Mouse (Mus musculus) heart, embryonic 13.5 days (tissue): ENCODE measurements around the gene Runx3. TPM values are rescaled to one million over a fixed set of nuclear protein-coding genes. Genes with fewer than 3 reads are reported as not detected.

Experiments
- ATAC-seq: fragments of 200-750 bp; cut with Nextera tagmentation; 2 replicates; pipeline ENCODE4 v1.8.0; 2017; ENCODE audit warnings: moderate TSS enrichment; ENCODE audit not compliant: insufficient number of reproducible peaks, low FRiP score, low TSS enrichment; ENCODE audit errors: extremely low read depth
- H3K27ac ChIP-seq: fragments of 300-500 bp; sonication (generic); replicated peaks from 2 replicates; pipeline ENCODE4 v1.5.1; 2015; ENCODE audit warnings: moderate library complexity, mild to moderate bottlenecking, inconsistent platforms
- H3K27me3 ChIP-seq: fragments of 300-500 bp; sonication (generic); replicated peaks from 2 replicates; pipeline ENCODE4 v1.6.1; 2015; ENCODE audit warnings: mild to moderate bottlenecking, inconsistent platforms
- H3K36me3 ChIP-seq: fragments of 300-500 bp; sonication (generic); 2 replicates; pipeline ENCODE4 v1.6.1; 2015; ENCODE audit warnings: mild to moderate bottlenecking, inconsistent platforms
- H3K4me1 ChIP-seq: fragments of 300-500 bp; sonication (generic); 2 replicates; pipeline ENCODE4 v1.6.1; 2015; ENCODE audit warnings: inconsistent platforms
- H3K4me2 ChIP-seq: fragments of 300-500 bp; sonication (generic); 2 replicates; pipeline ENCODE4 v1.6.1; 2015; ENCODE audit warnings: inconsistent platforms, mild to moderate bottlenecking, moderate library complexity
- H3K4me3 ChIP-seq: fragments of 300-500 bp; sonication (generic); 2 replicates; pipeline ENCODE4 v1.5.1; 2015; ENCODE audit warnings: moderate library complexity, mild to moderate bottlenecking, inconsistent platforms
- H3K9ac ChIP-seq: fragments of 300-500 bp; sonication (generic); 2 replicates; pipeline ENCODE4 v1.6.1; 2015; ENCODE audit warnings: inconsistent platforms, mild to moderate bottlenecking, moderate library complexity
- H3K9me3 ChIP-seq: fragments of 300-500 bp; sonication (generic); 2 replicates; pipeline ENCODE4 v1.6.1; 2016; ENCODE audit warnings: inconsistent platforms
- WGBS: fragments of 180-500 bp; shearing (Covaris S2); methylation state at CpG from one replicate; pipeline ENCODE4 v1.1.7; 2015; ENCODE audit warnings: mixed read lengths; 5-methylcytosine and 5-hydroxymethylcytosine counted together
- polyA plus RNA-seq: library from polyadenylated mRNA; unstranded; fragments of >200 nt; fragmentation: Nextera tagmentation; extraction: Ambion mirVana; gene quantifications from 2 replicates; pipeline ENCODE4 v1.2.1, GENCODE M21; 2015

Gene Runx3
- polyA plus RNA-seq, 1 experiment from 2014 or later = 0.05 TPM

- peaks cover 47% of the 10 kb centered on the region for H3K27me3 ChIP-seq
- 44% methylated on average over 14 of the region's 14 CpGs for WGBS
Measured at GRCm38 (mm10) chr4:135115426-135116170, 4.9 kb upstream of the Runx3 start.

GRCm38 (mm10) chr4:135116391-135116790 lies 4.1 kb upstream of the Runx3 start:
- peaks cover 44% of the 10 kb centered on the region for H3K27me3 ChIP-seq

More at GRCm38 (mm10) chr4:135115426-135116170, 4.9 kb upstream of the Runx3 start:
- no peaks in the 10 kb centered on the region for H3K4me1 ChIP-seq
- no peaks in the 10 kb centered on the region for H3K36me3 ChIP-seq
- peaks cover 12% of the 10 kb centered on the region for H3K9me3 ChIP-seq
- H3K27ac ChIP-seq = no peak overlapping the region
- H3K4me2 ChIP-seq = no peak overlapping the region
- no peak for ATAC-seq
- H3K4me3 ChIP-seq = no peak overlapping the region
- no peak overlapping the region for H3K9ac ChIP-seq

GRCm38 (mm10) chr4:135117846-135118245 lies 2.6 kb upstream of the Runx3 start:
- no peak overlapping the region for H3K27ac ChIP-seq
- H3K4me3 ChIP-seq = no peak overlapping the region
- no peaks in the 10 kb centered on the region for H3K4me1 ChIP-seq
- WGBS = 87% methylated on average over 9 of the region's 9 CpGs
- ATAC-seq = no peak
- no peak overlapping the region for H3K9ac ChIP-seq
- 0 out of 2 replicates have a peak, but pooled peaks cover under 1% of the 10 kb centered on the region for H3K9me3 ChIP-seq
- no peak overlapping the region for H3K4me2 ChIP-seq
- no peaks in the 10 kb centered on the region for H3K36me3 ChIP-seq
- peaks cover 50% of the 10 kb centered on the region for H3K27me3 ChIP-seq

More at GRCm38 (mm10) chr4:135116391-135116790, 4.1 kb upstream of the Runx3 start:
- Histone ChIP-seq H3K9me3 (peaks cover 12% of the 10 kb centered on the region), H3K4me1 (no peaks in the 10 kb centered on the region), H3K27ac (no peak overlapping the region), H3K36me3 (no peaks in the 10 kb centered on the region), H3K4me3 (no peak overlapping the region), H3K4me2 (no peak overlapping the region), H3K9ac (no peak overlapping the region)
- WGBS = 60% methylated on average over 5 of the region's 5 CpGs
- ATAC-seq = no peak

DNA sequence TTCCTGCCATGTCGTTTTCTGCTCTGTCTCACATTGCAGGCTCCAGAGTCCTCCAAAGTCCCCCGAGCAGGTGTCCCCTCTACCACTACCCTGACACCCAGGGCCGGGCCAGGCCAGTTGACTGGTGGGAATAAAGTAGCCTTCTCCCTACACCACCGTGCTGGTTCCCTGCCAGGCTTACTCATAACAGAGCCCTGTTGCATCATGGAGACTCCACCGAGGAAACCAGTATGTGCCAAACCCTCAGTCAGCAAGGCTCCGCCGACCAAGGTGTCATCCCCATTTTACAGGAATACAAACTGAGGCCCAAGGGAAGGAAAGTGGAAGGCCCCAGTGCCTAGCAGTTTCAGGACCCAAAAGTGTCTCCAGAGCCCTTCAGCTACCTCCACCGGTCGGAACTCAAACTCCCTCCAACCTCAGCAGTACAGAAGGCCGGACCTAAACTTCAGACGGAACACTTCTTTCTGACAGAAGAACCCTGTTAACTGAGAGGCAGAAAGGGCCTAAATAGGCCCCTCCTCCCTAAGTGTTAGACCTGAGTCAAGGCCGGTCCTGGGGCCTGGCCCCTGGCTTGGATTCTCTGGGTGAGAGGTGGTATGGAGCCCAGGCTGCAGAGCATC lies 1.5 kb upstream of the Runx3 start:
- H3K4me1 ChIP-seq = no peaks in the 10 kb centered on the region
- ATAC-seq = no peak
- H3K27me3 ChIP-seq = peaks cover 49% of the 10 kb centered on the region
- no peak overlapping the region for H3K9ac ChIP-seq
- H3K27ac ChIP-seq = no peak overlapping the region
- WGBS = 83% methylated on average over 12 of the region's 12 CpGs
- no peak overlapping the region for H3K4me2 ChIP-seq
- no peaks in the 10 kb centered on the region for H3K9me3 ChIP-seq
- H3K4me3 ChIP-seq = no peak overlapping the region
- no peaks in the 10 kb centered on the region for H3K36me3 ChIP-seq

DNA sequence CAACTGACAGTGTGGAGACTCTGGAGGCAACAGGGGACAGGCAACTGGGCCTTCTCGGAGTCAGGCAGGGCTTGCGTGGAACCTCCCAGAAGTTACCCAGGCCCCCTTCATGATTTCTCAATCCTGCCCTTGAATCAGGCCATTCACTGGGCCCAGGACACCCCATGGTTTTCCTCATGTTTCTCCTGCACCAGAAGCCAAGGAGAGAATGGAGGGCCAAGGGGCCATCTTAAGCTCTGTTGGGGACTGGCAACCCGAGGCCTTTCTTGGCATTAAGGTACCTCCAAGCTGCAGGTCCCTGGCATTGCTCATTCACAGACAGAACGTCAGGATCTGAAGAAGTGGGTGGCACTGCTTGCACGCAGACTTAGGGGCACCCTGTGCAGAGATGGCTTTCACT lies 3.3 kb downstream of the Runx3 start:
- H3K9me3 ChIP-seq = no peaks in the 10 kb centered on the region
- peaks cover 2% of the 10 kb centered on the region; the same call in 1 of the 2 replicates for H3K4me1 ChIP-seq
- H3K9ac ChIP-seq = no peak overlapping the region
- no peak for ATAC-seq
- no peak overlapping the region for H3K4me2 ChIP-seq
- peaks cover 63% of the 10 kb centered on the region for H3K27me3 ChIP-seq
- 78% methylated on average over 5 of the region's 5 CpGs for whole genome bisulfite sequencing
- H3K27ac ChIP-seq = no peak overlapping the region
- no peak overlapping the region for H3K4me3 ChIP-seq
- H3K36me3 ChIP-seq = no peaks in the 10 kb centered on the region

GRCm38 (mm10) chr4:135124732-135125131 lies 4.3 kb downstream of the Runx3 start:
- no peaks in the 10 kb centered on the region for H3K9me3 ChIP-seq
- no peak overlapping the region for H3K27ac ChIP-seq
- H3K4me1 ChIP-seq = peaks cover 9% of the 10 kb centered on the region
- H3K4me3 ChIP-seq = no peak overlapping the region
- H3K27me3 ChIP-seq = peaks cover 73% of the 10 kb centered on the region
- no peak overlapping the region for H3K4me2 ChIP-seq
- WGBS = 86% methylated on average over 6 of the region's 6 CpGs
- no peak overlapping the region for H3K9ac ChIP-seq
- H3K36me3 ChIP-seq = no peaks in the 10 kb centered on the region
- ATAC-seq = no peak

- peaks cover 9% of the 10 kb centered on the region for H3K4me1 ChIP-seq
- H3K9ac ChIP-seq = no peak overlapping the region
- peaks cover 77% of the 10 kb centered on the region for H3K27me3 ChIP-seq
- 75% methylated on average over 3 of the region's 3 CpGs for WGBS
- H3K9me3 ChIP-seq = no peaks in the 10 kb centered on the region
- no peak for ATAC-seq
- no peak overlapping the region for H3K4me2 ChIP-seq
- no peaks in the 10 kb centered on the region for H3K36me3 ChIP-seq
- no peak overlapping the region for H3K27ac ChIP-seq
- H3K4me3 ChIP-seq = no peak overlapping the region
Measured at GRCm38 (mm10) chr4:135125152-135125551, 4.7 kb downstream of the Runx3 start.

GRCm38 (mm10) chr4:135126385-135126784 lies 5.9 kb downstream of the Runx3 start:
- Histone ChIP-seq H3K9me3 (no peaks in the 10 kb centered on the region), H3K4me1 (peaks cover 9% of the 10 kb centered on the region), H3K27me3 (peaks cover 85% of the 10 kb centered on the region), H3K4me2 (no peak overlapping the region), H3K36me3 (no peaks in the 10 kb centered on the region), H3K27ac (no peak overlapping the region), H3K9ac (no peak overlapping the region), H3K4me3 (no peak overlapping the region)
- ATAC-seq = no peak
- WGBS = 64% methylated on average over 5 of the region's 5 CpGs

- Histone ChIP-seq H3K27ac (no peak overlapping the region), H3K9me3 (no peaks in the 10 kb centered on the region), H3K9ac (peak overlapping the region; percentile 55; the same call in 1 of the 2 replicates), H3K4me3 (peak overlapping the region; percentile 38), H3K4me1 (peaks cover 9% of the 10 kb centered on the region), H3K27me3 (peaks cover 83% of the 10 kb centered on the region), H3K36me3 (no peaks in the 10 kb centered on the region), H3K4me2 (peak overlapping the region; percentile 66)
- WGBS = 17% methylated on average over 22 of the region's 22 CpGs
- ATAC-seq = no peak
Measured at GRCm38 (mm10) chr4:135128841-135129520, 8.5 kb downstream of the Runx3 start.

- Histone ChIP-seq H3K4me1 (peaks cover 9% of the 10 kb centered on the region), H3K27me3 (peaks cover 88% of the 10 kb centered on the region)
- ATAC-seq = no peak
Measured at GRCm38 (mm10) chr4:135130156-135130555, 9.7 kb downstream of the Runx3 start.

GRCm38 (mm10) chr4:135131145-135131544 lies 10.7 kb downstream of the Runx3 start:
- WGBS = 64% methylated on average over 6 of the region's 6 CpGs
- Histone ChIP-seq H3K36me3 (no peaks in the 10 kb centered on the region), H3K9me3 (no peaks in the 10 kb centered on the region), H3K4me2 (no peak overlapping the region), H3K27me3 (peaks cover 91% of the 10 kb centered on the region), H3K9ac (no peak overlapping the region), H3K4me1 (peaks cover 9% of the 10 kb centered on the region), H3K27ac (no peak overlapping the region), H3K4me3 (no peak overlapping the region)
- ATAC-seq = no peak

More at GRCm38 (mm10) chr4:135130156-135130555, 9.7 kb downstream of the Runx3 start:
- Histone ChIP-seq H3K36me3 (no peaks in the 10 kb centered on the region), H3K9ac (no peak overlapping the region), H3K9me3 (no peaks in the 10 kb centered on the region), H3K4me2 (no peak overlapping the region), H3K4me3 (no peak overlapping the region), H3K27ac (no peak overlapping the region)
- WGBS = 89% methylated on average over 6 of the region's 6 CpGs
